Mouse (Mus musculus) brain, embryonic 14.5 days (tissue): ENCODE results near the gene Ifih1.

Source experiments
- CTCF ChIP-seq: fragments of 200-500 bp; IDR thresholded peaks from 2 replicates; pipeline ENCODE4 v1.5.1; 2012; ENCODE audit warnings: inconsistent platforms, mild to moderate bottlenecking, moderate library complexity, borderline replicate concordance; ENCODE audit not compliant: insufficient read depth, insufficient read length; ENCODE audit errors: extremely low read depth
- POLR2A ChIP-seq: fragments of 200-500 bp; IDR thresholded peaks from 2 replicates; pipeline ENCODE4 v1.6.1; 2012; ENCODE audit warnings: mild to moderate bottlenecking, inconsistent platforms, borderline replicate concordance; ENCODE audit not compliant: poor library complexity, insufficient read depth, insufficient read length, severe bottlenecking; ENCODE audit errors: extremely low read depth

DNA sequence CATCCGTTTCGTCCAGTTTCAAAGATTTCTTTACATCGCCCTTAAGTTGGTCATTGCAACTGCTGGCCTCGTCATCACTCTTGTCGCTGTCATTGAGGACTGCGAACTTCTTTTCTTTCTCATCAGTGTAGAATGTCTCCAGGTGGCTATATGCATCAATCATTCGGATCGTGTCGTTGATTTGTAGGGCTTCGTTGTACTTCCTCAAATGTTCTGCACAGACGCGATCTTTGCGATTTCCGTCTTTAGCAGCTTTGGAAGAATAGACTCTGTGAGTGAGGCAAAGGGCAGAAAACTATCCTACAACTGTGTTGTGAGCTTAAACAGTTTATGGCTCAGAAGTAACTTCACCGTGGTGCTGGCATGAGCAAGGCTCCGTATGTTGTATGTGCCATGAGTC, 39.9 kb downstream of the Ifih1 start:
- TF ChIP-seq CTCF (no peak), POLR2A (no peak)
